Mouse (Mus musculus) c-Kit-positive CD71-negative TER-119-negative erythroid progenitor cells, embryonic 14.5 days (primary cell): Measurements from ENCODE around the gene Acsm1.

Experiments used
- DNase-seq: peaks from one replicate; pipeline ENCODE4 v3.0.0-alpha.2; 2013; ENCODE audit warnings: low read depth

Acsm1 gene

DNA sequence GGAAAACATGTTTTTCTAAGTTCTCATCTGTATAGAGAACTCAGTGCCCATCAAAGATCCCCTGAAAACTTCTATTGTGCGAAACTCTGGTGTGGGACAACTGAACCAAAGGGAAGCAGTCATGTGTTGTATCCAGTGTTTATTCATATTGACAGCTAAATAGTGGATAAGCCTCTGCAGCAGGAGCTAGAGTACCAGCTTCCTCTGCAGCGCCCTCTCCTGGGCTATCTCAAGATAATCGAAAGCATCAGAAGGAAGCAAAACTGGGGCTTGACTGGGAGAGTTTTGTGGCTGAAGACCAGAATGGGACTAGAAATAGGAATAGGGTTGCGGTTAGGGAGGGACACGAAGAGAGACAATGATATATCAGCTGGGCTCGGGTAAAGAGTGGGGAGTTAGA, 64.1 kb downstream of the Acsm1 start:
- no peak for DNase-seq

GRCm38 (mm10) chr7:119673465-119673864, 66.6 kb downstream of the Acsm1 start:
- DNase-seq = no peak

- DNase-seq = no peak
Observed at GRCm38 (mm10) chr7:119680107-119680506, 73.3 kb downstream of the Acsm1 start.

DNA sequence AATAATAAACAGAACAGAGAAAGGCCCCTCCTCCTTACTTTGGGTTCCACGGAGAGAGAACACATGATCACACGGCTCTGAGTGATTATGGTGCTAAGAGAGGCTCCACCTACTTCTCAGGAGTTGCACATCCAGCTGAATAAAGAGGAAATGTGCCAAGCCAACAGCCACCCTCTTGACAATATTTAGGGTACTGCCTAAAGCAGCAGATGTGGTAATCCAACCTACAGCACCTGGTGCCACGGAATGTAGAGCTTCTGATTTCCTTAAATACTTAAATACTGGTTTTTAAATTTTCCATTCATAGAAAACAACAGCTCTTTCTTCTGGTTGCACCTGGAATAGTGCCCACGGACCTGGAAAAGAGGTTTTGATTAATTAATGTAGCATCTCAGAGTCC, 75.9 kb downstream of the Acsm1 start:
- no peak for DNase-seq

DNA sequence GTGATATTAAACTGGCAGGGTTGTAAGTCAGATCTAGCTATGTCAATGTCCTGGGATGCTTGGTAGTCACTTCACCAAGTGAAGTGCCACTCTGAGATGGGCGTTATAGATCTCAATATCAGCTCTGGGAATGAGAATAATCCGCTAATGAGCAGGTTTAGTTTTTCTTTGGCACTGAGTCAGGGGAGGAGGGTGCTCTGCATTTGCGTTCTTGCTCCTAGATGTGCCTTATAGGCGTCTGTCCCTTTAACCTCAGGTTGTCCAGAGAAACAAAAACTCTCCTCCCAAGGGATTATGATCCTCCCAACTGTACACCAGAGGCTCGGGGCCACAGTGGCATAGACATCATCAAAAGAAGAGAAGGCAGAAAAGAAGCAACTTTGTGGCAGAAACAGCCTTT, 82.9 kb downstream of the Acsm1 start, which contains the start of gene Acsm4:
Gene Acsm4, plus strand, starts transcription at position 301 of the 400 bp plus-strand sequence.
- no peak for DNase-seq

GRCm38 (mm10) chr7:119692302-119692701, 85.5 kb downstream of the Acsm1 start:
- no peak for DNase-seq

DNA sequence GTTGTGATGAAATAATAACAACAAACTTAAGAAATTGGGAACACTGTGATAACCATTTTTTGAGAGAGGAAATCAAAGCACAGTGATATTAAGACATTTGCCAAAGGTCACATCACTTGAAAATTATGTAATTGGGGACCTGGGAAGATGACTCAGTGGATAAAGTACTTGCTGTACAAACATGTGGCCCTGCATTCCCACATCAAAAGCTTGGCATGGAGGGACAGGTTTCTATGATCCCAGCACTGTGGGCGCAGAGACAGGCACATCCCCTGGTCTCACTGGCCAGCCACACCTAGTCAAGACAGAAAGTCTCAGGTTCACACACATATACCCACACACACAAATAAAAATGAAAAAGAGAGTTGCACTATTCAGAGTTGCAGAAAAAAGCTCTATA, 88.1 kb downstream of the Acsm1 start:
- no peak for DNase-seq
